Mouse (Mus musculus) c-Kit-positive CD71-negative TER-119-negative erythroid progenitor cells, embryonic 14.5 days (primary cell): ENCODE data around the gene Gsta2.
"Not testable (repeated sequence)": the region's sequence is repeated elsewhere in the genome, so short reads cannot be mapped to it uniquely, and the experiment has no call there.

ENCODE experiments used
- DNase-seq: peaks from one replicate; pipeline ENCODE4 v3.0.0-alpha.2; 2013; ENCODE audit warnings: low read depth

The Gsta2 gene

DNA sequence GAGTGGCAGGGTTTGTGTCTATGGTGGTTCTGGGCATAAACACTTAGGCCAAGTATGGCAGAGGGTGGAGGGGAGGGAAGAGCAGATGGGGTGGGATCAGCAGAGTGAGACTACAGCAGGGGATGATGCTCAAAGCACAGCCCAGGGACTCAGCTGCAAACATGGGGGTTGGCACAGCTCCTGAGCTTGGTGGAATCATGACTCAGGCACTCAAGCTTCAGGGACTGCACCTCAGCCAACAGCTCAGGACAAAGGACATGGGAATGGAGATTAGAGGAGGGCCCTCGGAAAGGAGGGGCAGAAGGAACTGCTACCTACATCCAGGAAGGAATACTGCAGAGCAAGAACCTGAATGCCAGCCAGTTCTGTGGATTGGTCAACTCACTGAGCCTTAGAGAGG lies 56.4 kb downstream of the Gsta2 start:
- DNase-seq = not testable (repeated sequence)

DNA sequence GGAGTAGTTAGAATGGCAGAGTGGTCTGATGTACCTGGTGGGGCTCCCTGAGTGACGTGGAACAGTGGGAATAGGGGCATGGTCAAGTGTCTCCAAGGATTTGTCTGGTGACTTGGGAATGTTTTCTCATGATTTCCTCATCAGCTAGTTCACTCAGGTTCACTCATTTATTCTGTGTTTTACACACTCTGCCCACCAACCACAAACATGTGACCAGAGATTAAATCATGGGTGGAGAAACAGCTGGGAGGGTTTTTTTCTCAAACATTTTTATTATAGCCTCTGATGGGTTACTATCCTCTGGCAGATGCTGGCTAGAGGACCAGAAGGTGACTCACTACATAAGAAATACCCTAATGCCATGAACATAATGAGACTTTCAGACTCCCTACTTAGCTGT lies 57.4 kb downstream of the Gsta2 start:
- no peak for DNase-seq

DNA sequence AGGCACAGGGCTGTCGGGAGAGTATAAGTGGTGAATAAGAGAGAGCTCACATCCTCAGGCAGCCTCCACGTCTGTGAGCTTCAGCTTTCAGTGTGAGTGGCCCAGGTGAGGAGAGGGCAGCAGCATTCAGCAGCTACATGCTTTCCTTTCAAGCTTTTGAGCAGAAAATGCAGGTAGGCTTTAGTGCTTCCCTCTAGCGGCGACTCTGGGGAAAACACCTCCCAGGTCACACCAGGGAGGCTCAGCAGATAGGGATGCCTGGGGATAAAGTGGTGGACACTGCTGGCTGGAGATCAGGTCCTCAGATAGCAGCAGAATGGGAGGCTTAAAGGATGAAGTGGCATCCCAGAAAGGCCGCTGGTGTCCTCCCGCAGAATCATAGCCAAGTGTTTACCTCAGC lies 59.5 kb downstream of the Gsta2 start:
- DNase-seq = peak; percentile 12

DNA sequence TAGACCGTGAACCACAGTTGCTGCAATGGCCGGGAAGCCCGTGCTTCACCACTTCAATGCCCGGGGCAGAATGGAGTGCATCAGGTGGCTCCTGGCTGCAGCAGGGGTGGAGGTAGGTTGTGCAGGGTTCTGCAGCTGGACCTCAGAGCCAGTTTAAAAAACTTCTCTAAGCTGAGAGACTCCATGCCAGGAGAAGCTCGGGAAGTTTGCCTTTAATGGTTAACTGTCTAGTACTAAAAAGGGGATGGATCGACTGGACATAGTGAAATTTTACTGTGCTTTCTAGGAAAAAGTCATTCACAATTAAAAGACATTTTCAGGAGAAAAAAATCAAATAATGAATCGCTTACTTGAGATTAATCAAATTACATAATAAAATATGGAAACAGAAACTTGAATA lies 60.8 kb downstream of the Gsta2 start:
- DNase-seq = not testable (repeated sequence)

DNA sequence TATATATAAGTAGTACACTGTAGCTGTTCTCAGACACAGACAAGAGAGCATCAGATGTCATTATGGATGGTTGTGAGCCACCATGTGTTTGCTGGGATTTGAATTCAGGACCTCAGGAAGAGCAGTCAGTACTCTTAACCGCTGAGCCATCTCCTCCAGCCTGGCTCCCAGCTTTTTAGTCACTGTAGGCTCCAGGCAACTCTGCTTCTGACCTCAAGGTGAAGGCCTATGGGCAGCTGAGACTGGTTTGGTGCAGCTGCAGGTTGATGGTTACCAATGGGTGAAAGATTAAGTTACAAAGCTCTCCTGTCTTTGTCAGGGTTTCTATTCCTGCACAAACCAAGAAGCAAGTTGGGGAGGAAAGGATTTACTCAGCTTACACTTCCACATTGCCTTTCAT lies 61.9 kb downstream of the Gsta2 start:
- not testable (repeated sequence) for DNase-seq

DNA sequence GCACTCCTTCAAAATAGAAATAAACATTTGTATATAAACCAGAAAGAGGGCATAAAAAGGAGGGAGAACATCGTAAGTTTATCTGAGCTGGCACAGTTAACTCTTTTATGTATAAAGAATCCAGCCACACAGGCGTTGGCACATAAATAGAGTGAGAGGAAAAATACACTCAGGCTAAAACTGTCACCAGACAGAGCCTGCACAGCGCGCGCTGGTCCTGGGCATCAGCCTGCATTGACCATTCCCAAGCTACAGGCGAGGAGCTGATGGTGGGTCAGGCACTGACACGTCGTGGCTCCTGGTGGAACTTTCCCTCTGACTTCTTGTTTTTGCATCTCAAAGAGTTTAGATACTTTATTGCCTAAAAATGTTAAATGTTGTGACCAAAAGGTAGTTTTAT lies 63.1 kb downstream of the Gsta2 start:
- DNase-seq = not testable (repeated sequence)

DNA sequence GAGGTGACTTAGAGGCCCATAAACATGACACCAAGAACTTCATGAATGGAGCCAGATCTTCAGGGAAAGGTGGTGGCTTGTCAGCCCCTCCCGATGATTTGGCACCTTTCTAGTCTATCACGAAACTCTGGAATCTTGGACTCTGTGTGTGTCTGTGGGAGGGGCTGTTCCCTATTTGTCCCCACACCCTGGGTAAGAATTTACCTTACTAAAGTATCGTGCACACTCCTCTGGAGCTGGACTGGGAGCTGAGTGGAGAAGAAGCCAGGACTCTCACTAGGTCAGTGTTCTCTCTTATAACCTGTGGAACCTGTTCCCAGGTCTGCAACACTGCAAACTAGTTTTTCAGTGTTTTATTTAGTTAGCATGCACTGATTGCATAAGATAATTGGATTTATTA lies 65.9 kb downstream of the Gsta2 start, which contains the start of gene Gm10639:
Gm10639 (plus strand) TSS at position 201 of the 400 bp plus-strand sequence.
- DNase-seq = not testable (repeated sequence)

DNA sequence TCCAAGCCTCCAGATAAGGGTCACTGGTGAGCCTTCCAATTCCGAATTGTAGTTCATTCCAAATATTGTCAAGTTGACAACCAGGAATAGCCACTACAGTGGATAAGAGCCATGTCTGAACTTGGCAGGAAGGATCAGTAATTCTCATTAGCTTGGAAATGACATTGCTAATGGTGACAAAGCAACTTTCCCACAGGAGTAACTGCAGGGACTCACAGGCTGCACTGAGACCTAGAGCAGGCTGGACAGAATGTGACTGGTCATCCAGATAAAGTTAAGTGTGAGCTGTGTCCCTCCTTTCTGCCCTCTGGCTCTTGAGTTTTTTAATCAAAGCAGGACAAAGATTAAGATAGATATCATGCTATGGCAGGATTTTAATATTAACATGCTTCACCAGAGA lies 66.5 kb downstream of the Gsta2 start:
- DNase-seq = not testable (repeated sequence)

DNA sequence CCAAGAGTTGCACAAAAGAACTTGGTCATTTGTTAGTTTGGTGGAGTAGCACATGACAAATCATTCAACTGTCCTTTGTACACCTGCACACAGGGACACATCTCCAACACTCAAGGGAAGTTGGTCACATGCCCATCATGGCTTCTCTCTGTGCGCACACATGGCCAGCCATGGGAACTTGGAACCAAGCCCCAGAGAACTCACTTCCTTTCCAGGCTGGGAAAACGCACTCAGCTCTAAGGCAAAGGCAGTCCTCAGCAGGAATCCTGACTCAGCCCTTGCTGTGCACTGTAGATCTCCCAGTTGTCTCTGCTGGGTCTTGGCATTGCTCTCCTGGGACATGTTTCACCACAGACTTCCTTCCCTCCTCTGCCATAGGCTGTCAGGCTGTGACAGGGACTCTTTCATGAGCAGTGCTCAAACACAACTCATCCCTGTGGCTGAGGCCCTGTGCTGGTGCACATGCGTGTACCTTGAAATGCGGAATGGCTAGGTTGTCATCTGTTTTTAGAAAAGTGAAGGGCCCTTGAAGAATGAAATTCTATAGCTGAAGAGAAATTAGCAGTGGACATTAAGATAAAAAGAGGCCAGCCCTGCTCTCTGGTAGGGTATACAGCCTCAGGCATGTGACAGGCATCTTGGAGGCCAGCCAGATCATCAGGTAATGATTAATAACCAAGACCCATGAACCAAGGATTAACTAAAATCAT lies 73.4 kb downstream of the Gsta2 start:
- DNase-seq = not testable (repeated sequence)
